Mouse (Mus musculus) kidney, postnatal 36 days (tissue): ENCODE results near the gene P2rx4.

Source experiments
- DNase-seq, 2 experiments: peaks; one replicate each; pipeline ENCODE4 v3.0.0; 2021 to 2022; ENCODE audit warnings: mixed read lengths in 2 of 2

Gene P2rx4

GRCm38 (mm10) chr5:122763271-122764031 lies 56.1 kb downstream of the P2rx4 start:
- no peak for DNase-seq

DNA sequence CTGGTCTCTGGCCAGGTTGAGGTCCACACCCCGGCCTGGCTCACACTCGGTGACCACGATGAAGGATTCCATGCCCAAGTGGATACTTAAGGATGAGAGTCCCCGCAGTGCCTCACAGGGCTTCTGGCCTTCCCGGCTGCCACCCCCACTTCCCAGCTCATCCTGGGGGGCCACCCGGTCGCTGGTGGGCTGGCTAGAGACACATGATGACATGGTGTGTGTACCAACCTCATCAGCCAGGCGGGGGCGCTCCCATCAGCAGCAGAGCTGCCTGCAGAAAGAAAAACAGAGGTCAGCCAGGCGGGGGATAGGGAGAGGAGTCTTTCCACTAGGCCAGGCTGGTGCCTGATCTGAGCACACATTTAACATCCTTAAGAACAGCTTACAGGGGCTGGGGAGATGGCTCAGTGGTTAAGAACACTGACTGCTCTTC lies 56.7 kb downstream of the P2rx4 start:
- DNase-seq: peak in 1 of 2 experiments; percentile 76

DNA sequence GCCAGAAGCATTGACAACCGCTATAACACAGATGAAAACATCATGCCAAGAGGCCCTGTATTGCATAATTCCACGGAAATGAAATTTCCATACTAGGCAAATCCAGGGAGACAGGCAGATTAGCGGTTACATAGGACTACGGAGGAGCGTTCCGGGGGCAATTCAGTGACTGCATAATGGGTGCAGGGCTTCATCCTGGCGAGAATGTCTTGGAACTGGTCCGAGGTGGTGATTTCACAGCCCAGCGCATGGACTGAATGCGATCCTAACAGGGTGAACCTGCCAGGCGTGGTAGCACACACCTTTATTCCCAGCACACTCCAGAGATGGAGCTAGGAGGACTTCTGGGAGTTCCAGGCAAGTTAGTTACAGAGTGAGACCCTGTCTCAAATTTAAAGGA lies 59.9 kb downstream of the P2rx4 start:
- DNase-seq: no peak

- DNase-seq: no peak
These were observed 61.8 kb downstream of the P2rx4 start for GRCm38 (mm10) chr5:122769101-122769568.

GRCm38 (mm10) chr5:122770304-122770703 lies 63.0 kb downstream of the P2rx4 start:
- peak in 1 of 2 experiments; percentile 34 for DNase-seq

- peak; percentile 85 to 88 for DNase-seq
These were observed 63.5 kb downstream of the P2rx4 start for GRCm38 (mm10) chr5:122770806-122771261.

DNA sequence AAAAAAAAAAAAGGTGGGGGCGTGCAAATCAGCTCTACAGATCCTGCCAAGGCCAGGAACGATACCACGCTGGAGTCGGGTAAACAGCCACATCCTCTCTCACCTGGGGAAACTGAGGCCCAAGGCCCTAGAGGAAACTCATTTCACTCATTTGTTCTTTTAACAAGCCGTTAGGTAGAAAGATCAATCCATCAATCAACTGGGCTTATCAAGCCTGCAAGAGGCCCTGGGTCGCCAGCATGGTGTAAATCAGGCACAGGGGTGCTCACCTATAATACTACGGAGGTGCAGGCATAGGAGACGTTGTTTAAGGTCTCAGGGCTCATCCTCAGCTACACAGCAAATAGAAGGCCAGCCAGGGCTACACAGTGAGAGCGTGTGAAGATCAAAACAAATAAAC lies 64.1 kb downstream of the P2rx4 start:
- DNase-seq: no peak

- no peak for DNase-seq
These were observed 66.4 kb downstream of the P2rx4 start for GRCm38 (mm10) chr5:122773756-122774155.

GRCm38 (mm10) chr5:122774743-122775611 lies 67.6 kb downstream of the P2rx4 start:
- DNase-seq: peak in 1 of 2 experiments; percentile 48

- peak in 1 of 2 experiments; percentile 36 for DNase-seq
These were observed 68.4 kb downstream of the P2rx4 start for GRCm38 (mm10) chr5:122775646-122776286.

DNA sequence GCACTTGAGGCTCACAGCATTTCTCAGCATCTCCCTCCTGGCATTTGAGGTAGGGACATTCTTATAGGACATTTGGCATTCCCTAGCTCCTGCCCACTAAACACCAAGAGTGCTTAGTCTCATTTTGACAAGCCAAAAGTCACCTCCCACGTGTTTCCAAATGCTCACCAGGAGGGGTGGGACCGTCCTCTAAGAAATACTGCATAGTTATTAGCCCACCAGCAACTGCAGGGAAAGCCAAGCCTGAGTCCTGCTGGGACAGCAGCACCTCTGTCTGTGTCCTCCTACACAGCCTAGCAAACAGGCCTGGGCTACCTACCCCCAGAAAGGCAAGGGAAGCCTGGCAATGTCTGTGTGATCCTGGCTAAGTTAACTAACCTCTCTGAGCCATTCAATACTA lies 70.0 kb downstream of the P2rx4 start:
- no peak for DNase-seq

DNA sequence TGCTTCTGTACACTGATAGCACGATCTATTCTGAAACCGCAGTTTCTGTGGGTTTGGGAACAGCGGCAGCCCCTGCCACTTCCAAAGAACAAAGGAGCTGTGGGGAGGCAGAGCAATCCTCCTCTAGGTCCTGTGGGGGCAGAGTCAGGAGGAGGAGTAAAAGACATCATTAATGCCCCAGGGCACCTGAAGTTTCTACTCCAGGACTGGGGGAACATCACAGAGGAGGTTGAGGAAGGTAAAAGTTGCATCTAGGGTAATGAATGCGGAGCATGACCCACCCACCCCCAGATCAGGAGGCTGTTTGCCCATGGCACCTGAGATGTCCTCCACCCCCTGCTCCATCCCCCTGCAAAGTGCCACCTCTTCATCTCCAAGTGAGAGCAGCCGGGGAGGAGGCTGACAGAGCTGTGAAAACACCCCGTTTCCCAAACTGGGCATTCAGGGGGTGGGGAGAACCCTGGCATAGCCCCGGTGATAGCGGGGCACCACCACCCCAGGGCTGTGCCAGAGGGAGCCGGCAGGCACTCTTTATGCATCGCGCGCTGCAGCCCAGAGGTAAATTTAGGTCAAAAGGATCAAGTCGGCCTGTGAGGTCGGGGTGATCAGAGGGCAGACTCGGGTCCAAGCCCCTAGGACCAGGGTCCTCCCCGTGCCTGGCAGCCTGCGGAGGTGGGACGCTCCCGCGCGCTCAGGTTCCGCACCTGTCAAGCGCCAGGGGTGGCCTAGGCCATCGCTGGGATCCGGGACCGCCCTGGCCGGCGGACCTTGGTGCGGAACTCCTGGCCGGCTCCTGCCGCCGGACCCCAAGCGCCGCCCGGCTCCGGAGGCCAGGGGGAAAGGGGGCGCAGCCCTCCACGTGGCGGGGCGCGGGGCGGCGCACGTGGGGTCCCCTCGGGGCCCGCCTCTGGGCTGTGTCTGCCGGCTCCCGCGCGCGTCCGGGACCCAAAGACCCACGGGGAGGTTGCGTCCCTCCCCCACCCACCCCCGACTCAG lies 71.2 kb downstream of the P2rx4 start:
- peak in 1 of 2 experiments; percentile 63 for DNase-seq
